Mouse (Mus musculus): ENCODE measurements around the gene Grhl3.

The Grhl3 gene

DNA sequence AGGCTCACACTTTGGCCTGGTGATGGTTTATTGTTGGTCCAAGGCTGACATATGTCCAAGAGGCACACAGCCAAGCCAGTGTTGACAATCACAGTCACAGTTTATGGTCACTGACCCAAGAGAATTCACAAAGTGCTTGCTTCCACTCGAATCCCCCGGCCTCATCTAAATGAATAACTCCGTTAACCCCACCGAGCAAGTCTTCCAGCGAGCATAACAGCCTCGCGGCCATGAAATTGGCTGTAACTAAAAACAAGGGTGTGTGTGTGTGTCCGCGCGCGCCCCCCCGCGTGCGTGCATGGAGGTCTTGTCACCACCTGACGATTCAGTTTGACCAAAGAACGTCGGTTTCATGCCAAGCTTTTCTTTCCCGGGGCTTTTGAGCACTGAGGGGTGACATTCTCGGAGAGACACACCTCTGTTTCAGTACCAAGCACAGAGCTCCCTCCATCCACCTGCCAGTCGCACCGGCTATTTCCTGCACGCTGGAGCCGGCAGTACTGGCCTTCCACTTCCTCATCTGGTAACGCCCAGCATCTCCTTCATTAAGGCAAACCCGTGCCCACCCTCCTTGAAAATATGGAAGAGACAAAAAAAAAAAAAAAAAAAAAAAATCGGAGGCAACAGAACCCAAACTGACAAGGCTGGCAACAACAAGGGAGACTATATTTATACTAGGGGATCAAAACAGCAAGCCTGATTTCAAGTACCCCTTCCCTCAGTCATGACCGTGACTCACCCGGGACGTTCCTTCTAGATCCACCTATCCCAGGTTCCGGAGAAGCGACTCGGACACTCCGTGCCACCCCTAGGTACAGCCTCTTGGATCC lies 79.5 kb downstream of the Grhl3 start:
- TF ChIP-seq GATA4 (IDR thresholded peaks at IDR 0.05; ENCODE audit: insufficient replicate concordance, low read length) = no peak

- TF ChIP-seq GATA4 (IDR thresholded peaks at IDR 0.05; ENCODE audit: insufficient replicate concordance, low read length) = no peak
Measured at GRCm38 (mm10) chr4:135493271-135493670, 80.2 kb downstream of the Grhl3 start.
